Mouse (Mus musculus) heart, embryonic 15.5 days (tissue): Measurements from ENCODE around the gene Zc3h12c. TPM values are rescaled to one million over a fixed set of nuclear protein-coding genes. Genes with fewer than 3 reads are reported as not detected.

Experiments used
- ATAC-seq: fragments of 200-750 bp; cut with Nextera tagmentation; replicated peaks from 2 replicates; pipeline ENCODE4 v1.8.0; 2017; ENCODE audit warnings: low read depth, moderate TSS enrichment; ENCODE audit not compliant: insufficient number of reproducible peaks, insufficient read depth, low FRiP score
- H3K27ac ChIP-seq: fragments of 300-500 bp; sonication (generic); 2 replicates; pipeline ENCODE4 v1.5.1; 2015; ENCODE audit warnings: mild to moderate bottlenecking, inconsistent platforms
- H3K27me3 ChIP-seq: fragments of 300-500 bp; sonication (generic); 2 replicates; pipeline ENCODE4 v1.6.1; 2015; ENCODE audit warnings: inconsistent platforms
- H3K36me3 ChIP-seq: fragments of 300-500 bp; sonication (generic); 2 replicates; pipeline ENCODE4 v1.6.1; 2015; ENCODE audit warnings: mild to moderate bottlenecking, inconsistent platforms
- H3K4me1 ChIP-seq: fragments of 300-500 bp; sonication (generic); replicated peaks from 2 replicates; pipeline ENCODE4 v1.6.1; 2015; ENCODE audit warnings: inconsistent platforms
- H3K4me2 ChIP-seq: fragments of 300-500 bp; sonication (generic); 2 replicates; pipeline ENCODE4 v1.6.1; 2015; ENCODE audit warnings: inconsistent platforms, mild to moderate bottlenecking, moderate library complexity
- H3K4me3 ChIP-seq: fragments of 300-500 bp; sonication (generic); 2 replicates; pipeline ENCODE4 v1.5.1; 2015; ENCODE audit warnings: mild to moderate bottlenecking, inconsistent platforms
- H3K9ac ChIP-seq: fragments of 300-500 bp; sonication (generic); 2 replicates; pipeline ENCODE4 v1.6.1; 2015; ENCODE audit warnings: mild to moderate bottlenecking, inconsistent platforms
- H3K9me3 ChIP-seq: fragments of 300-500 bp; sonication (generic); replicated peaks from 2 replicates; pipeline ENCODE4 v1.6.1; 2016; ENCODE audit warnings: inconsistent platforms
- WGBS: fragments of 180-500 bp; shearing (Covaris S2); methylation state at CpG from one replicate; pipeline ENCODE4 v1.1.7; 2015; ENCODE audit warnings: mixed read lengths; 5-methylcytosine and 5-hydroxymethylcytosine counted together
- polyA plus RNA-seq: library from polyadenylated mRNA; unstranded; fragments of >200 nt; fragmentation: Nextera tagmentation; extraction: Ambion mirVana; gene quantifications from 2 replicates; pipeline ENCODE4 v1.2.1, GENCODE M21; 2015

Gene Zc3h12c
- 2.2 and 2.3 TPM in 2 replicates for polyA plus RNA-seq

DNA sequence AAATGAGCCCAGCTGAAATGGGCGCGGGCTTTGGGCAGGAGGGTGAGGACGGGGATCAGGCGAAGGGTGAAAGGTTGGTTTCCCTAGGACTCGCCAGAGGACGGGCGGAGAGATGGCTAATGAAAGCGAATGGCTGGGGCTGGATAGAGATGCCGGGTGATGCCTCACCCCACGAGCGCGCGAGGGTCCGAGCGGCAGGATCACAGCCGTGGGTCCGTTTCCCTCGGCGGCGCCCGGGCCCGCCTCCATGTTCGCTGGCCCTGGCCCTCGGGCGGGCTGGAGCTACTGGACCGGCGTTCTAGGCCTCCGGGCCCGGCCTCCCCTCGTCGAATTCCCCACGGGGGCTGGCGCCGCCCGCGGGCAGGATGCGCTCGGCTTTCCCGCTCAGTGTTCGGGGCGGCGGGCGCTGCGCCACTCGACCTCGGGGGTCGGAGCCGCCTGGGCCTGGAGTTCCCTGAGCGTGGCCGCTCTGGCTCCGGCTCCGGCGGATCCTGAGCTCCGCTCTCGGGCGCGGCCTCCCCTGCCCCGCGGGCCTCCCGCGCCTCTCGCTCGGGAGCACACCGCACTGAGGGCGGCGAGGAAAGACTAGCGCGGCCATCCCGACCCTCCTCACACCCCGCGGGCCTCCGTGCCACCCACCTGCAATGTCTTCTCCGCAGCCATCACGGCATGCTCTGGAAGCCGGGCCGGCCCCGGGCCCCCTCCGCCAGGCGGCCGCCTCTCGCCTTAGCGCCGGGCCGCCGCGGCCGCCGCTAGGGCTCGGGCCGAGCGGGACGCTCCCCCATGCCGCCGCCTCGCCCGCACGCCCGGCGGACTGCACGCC, at the start of gene Zc3h12c:
Gene Zc3h12c, minus strand, starts transcription at position 710 of the 823 bp plus-strand sequence.
- Histone ChIP-seq H3K36me3 (no peaks in the 10 kb centered on the region), H3K27ac (peak within 1 kb of the TSS; percentile 95), H3K4me2 (peak within 1 kb of the TSS; percentile 63), H3K27me3 (no peaks in the 10 kb centered on the region), H3K9ac (peak within 1 kb of the TSS; percentile 99), H3K9me3 (no peaks in the 10 kb centered on the region), H3K4me1 (peaks cover 19% of the 10 kb centered on the region), H3K4me3 (peak within 1 kb of the TSS; percentile 90)
- WGBS, result under 1% methylated on average over 100 of the region's 100 CpGs
- peak; percentile 76 for ATAC-seq

DNA sequence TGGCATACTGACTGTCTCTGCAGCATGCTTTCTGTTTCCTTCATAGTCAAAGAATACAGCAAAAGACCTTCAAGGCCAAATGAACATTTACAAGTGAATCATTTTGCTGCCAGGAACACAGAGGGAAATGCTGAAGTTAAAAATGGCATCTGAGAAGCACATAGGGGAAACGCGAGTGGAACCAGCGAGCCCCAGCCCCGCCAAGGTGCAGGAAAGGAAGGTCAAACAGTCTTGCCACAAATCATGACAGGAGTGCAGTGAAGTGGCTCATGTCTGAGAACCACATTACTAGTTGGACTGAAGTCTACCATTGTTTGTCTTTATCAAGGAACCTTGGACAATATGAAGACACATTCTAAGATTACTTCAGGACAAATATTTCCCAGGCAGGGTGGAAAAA, 49.3 kb upstream of the Zc3h12c start:
- ATAC-seq, result no peak
- H3K4me3 ChIP-seq, result no peak overlapping the region
- H3K36me3 ChIP-seq, result no peaks in the 10 kb centered on the region
- H3K27ac ChIP-seq, result no peak overlapping the region
- no peak overlapping the region for H3K4me2 ChIP-seq
- H3K9ac ChIP-seq, result no peak overlapping the region
- 37% methylated on average over 4 of the region's 4 CpGs for WGBS
- H3K4me1 ChIP-seq, result no peaks in the 10 kb centered on the region
- no peaks in the 10 kb centered on the region for H3K27me3 ChIP-seq
- no peaks in the 10 kb centered on the region for H3K9me3 ChIP-seq

- H3K36me3 ChIP-seq, result no peaks in the 10 kb centered on the region
- H3K9ac ChIP-seq, result no peak overlapping the region
- WGBS, result 90% methylated on average over 3 of the region's 3 CpGs
- no peak for ATAC-seq
- no peaks in the 10 kb centered on the region for H3K9me3 ChIP-seq
- H3K4me2 ChIP-seq, result no peak overlapping the region
- H3K27me3 ChIP-seq, result no peaks in the 10 kb centered on the region
- no peak overlapping the region for H3K4me3 ChIP-seq
- H3K27ac ChIP-seq, result no peak overlapping the region
- H3K4me1 ChIP-seq, result no peaks in the 10 kb centered on the region
Measured at GRCm38 (mm10) chr9:52215291-52215690, 46.9 kb upstream of the Zc3h12c start.

DNA sequence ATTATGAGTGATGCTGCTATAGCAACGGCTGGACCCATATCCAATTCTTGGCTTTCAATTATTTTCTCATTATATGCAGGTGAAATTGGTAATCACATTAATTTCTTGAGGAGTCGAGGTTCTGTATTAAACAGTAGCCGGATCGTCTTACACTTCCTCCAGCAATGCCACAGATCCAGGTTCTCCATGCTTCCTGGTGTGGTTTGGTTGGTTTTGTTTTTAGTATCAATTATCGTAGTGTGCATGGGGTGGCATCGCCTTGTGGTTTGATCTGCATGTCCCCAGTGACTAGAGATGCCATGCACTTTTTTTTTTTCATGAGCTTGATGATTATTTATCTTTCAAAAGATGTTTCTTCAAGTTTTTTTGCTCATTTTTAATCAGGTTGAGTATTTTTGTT, 44.0 kb upstream of the Zc3h12c start:
- Histone ChIP-seq H3K36me3 (no peaks in the 10 kb centered on the region), H3K4me3 (no peak overlapping the region), H3K27ac (no peak overlapping the region), H3K4me2 (no peak overlapping the region), H3K9ac (no peak overlapping the region), H3K4me1 (no peaks in the 10 kb centered on the region), H3K27me3 (no peaks in the 10 kb centered on the region), H3K9me3 (no peaks in the 10 kb centered on the region)
- 90% methylated on average over 6 of the region's 6 CpGs for WGBS
- no peak for ATAC-seq

GRCm38 (mm10) chr9:52208510-52209030, 40.2 kb upstream of the Zc3h12c start:
- ATAC-seq, result no peak
- Histone ChIP-seq H3K27me3 (no peaks in the 10 kb centered on the region), H3K9ac (no peak overlapping the region), H3K4me2 (no peak overlapping the region), H3K27ac (no peak overlapping the region), H3K36me3 (no peaks in the 10 kb centered on the region), H3K9me3 (no peaks in the 10 kb centered on the region), H3K4me3 (no peak overlapping the region), H3K4me1 (no peaks in the 10 kb centered on the region)
- WGBS, result 62% methylated on average over 3 of the region's 3 CpGs

- Histone ChIP-seq H3K36me3 (no peaks in the 10 kb centered on the region), H3K27me3 (no peaks in the 10 kb centered on the region), H3K4me1 (no peaks in the 10 kb centered on the region), H3K9me3 (no peaks in the 10 kb centered on the region), H3K27ac (no peak overlapping the region), H3K4me3 (no peak overlapping the region), H3K9ac (no peak overlapping the region), H3K4me2 (no peak overlapping the region)
- 51% methylated on average over 4 of the region's 4 CpGs for WGBS
- no peak for ATAC-seq
Measured at GRCm38 (mm10) chr9:52203189-52203588, 34.8 kb upstream of the Zc3h12c start.

DNA sequence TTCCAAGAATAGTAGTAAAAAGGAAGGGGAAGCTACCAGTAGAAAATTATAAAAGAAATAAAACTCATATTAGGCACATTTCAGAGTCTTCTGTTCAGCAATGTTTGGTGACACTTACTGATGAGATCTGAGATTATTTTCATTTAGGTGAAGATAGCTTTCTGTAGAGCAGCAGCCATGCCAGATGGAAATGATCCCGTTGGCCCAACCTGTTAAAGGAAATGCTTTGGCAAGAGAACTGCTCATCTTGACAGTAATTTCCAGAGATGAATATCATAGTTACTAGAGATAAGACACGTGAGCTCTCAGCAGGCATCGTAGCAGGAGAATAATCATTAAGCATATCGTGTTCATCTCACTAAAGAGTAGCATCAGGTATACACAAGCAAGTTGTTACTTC, 31.9 kb upstream of the Zc3h12c start:
- Histone ChIP-seq H3K4me1 (no peaks in the 10 kb centered on the region), H3K9me3 (no peaks in the 10 kb centered on the region), H3K9ac (no peak overlapping the region), H3K27ac (no peak overlapping the region), H3K4me3 (no peak overlapping the region), H3K27me3 (no peaks in the 10 kb centered on the region), H3K4me2 (no peak overlapping the region), H3K36me3 (no peaks in the 10 kb centered on the region)
- ATAC-seq, result no peak
- WGBS, result 74% methylated on average over 4 of the region's 4 CpGs

DNA sequence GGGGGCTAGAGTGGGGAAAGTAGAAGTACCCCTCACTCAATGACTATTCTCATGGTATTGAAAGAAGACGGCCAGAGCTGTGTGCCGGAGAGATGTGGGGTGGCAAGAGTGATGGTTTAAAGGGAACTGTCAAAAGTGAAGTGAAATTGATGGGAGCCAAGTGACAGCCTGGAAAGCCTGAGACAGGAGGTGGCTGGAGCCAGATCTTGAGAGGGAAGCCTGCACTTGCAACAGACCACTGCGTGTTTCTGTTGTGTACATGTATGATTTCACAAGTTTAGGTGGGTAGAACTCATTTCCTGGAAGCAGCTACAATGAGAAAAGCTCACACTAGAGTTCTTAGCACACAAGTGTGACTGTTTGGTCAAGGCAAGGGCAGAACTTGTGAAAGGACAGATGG, 27.5 kb upstream of the Zc3h12c start:
- H3K4me3 ChIP-seq, result no peak overlapping the region
- H3K4me2 ChIP-seq, result no peak overlapping the region
- H3K36me3 ChIP-seq, result no peaks in the 10 kb centered on the region
- ATAC-seq, result no peak
- no peak overlapping the region for H3K9ac ChIP-seq
- WGBS, result 64% methylated on average over 3 of the region's 3 CpGs
- no peaks in the 10 kb centered on the region for H3K9me3 ChIP-seq
- H3K27me3 ChIP-seq, result no peaks in the 10 kb centered on the region
- H3K27ac ChIP-seq, result no peak overlapping the region
- H3K4me1 ChIP-seq, result no peaks in the 10 kb centered on the region

DNA sequence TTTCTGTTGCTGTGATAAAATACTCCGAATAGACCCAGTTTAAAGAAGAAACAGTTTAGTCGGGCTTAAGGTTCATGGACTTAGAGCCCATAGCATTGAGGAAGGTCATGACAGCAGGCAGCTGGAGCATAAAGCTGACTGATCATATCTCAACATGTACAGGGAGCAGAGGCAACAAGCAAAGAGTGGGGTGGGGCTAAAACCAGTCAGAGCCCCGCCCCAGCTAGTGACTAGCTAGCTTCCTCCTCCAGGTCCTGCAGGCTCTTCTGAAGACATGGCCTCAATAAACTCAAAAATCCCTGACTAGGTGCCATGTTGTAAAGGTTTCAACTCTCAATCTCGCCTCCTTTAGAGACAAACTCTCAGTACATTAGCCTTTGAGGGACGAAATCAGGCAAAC, 25.5 kb upstream of the Zc3h12c start:
- 76% methylated on average over 5 of the region's 5 CpGs for WGBS
- no peak overlapping the region for H3K27ac ChIP-seq
- no peaks in the 10 kb centered on the region for H3K27me3 ChIP-seq
- H3K36me3 ChIP-seq, result no peaks in the 10 kb centered on the region
- H3K9me3 ChIP-seq, result no peaks in the 10 kb centered on the region
- no peaks in the 10 kb centered on the region for H3K4me1 ChIP-seq
- no peak overlapping the region for H3K4me2 ChIP-seq
- H3K4me3 ChIP-seq, result no peak overlapping the region
- no peak for ATAC-seq
- H3K9ac ChIP-seq, result no peak overlapping the region

GRCm38 (mm10) chr9:52190907-52191306, 22.5 kb upstream of the Zc3h12c start:
- no peak overlapping the region for H3K27ac ChIP-seq
- no peaks in the 10 kb centered on the region for H3K4me1 ChIP-seq
- no peak overlapping the region for H3K4me2 ChIP-seq
- H3K9me3 ChIP-seq, result no peaks in the 10 kb centered on the region
- 81% methylated on average over 4 of the region's 4 CpGs for WGBS
- no peaks in the 10 kb centered on the region for H3K36me3 ChIP-seq
- no peak overlapping the region for H3K9ac ChIP-seq
- no peaks in the 10 kb centered on the region for H3K27me3 ChIP-seq
- no peak for ATAC-seq
- no peak overlapping the region for H3K4me3 ChIP-seq

DNA sequence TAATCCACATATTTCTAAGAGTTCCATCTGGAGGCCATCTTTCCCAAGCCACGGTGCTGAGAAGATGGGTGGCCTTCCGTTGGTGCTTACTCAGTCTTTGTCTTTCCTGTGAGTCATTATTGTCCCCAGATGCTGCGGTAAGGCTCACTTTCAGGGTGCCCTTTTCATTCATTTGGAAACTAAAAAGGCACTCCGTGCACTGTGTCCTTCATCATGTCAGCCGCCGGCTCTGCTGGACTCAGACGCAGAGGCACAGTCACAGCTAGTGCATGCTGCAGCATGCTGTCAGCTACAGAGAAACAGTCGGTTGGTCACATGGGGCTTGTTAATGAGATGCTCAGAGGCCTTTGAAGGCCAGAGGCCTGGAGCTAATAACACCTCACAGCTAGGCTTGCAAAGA, 19.7 kb upstream of the Zc3h12c start:
- H3K36me3 ChIP-seq, result no peaks in the 10 kb centered on the region
- ATAC-seq, result no peak
- no peaks in the 10 kb centered on the region for H3K27me3 ChIP-seq
- WGBS, result 34% methylated on average over 8 of the region's 8 CpGs
- no peak overlapping the region for H3K4me2 ChIP-seq
- H3K9ac ChIP-seq, result no peak overlapping the region
- H3K9me3 ChIP-seq, result no peaks in the 10 kb centered on the region
- H3K4me3 ChIP-seq, result no peak overlapping the region
- no peak overlapping the region for H3K27ac ChIP-seq
- H3K4me1 ChIP-seq, result no peaks in the 10 kb centered on the region
